Mouse (Mus musculus) limb, embryonic 14.5 days (tissue): ENCODE data around the gene Gstp1. TPM values are rescaled to one million over a fixed set of nuclear protein-coding genes. Genes with fewer than 3 reads are reported as not detected.

Source experiments
- ATAC-seq: fragments of 200-750 bp; cut with Nextera tagmentation; 2 replicates; pipeline ENCODE4 v1.8.0; 2017; ENCODE audit warnings: low read depth, moderate number of reproducible peaks, moderate TSS enrichment; ENCODE audit not compliant: low FRiP score
- DNase-seq: peaks from one replicate; pipeline ENCODE4 v3.0.0-alpha.2; 2015; ENCODE audit warnings: low spot score
- H3K27ac ChIP-seq: fragments of 300-500 bp; sonication (generic); replicated peaks from 2 replicates; pipeline ENCODE4 v1.5.1; 2014; ENCODE audit warnings: low read depth, mild to moderate bottlenecking, low read length, moderate library complexity, mixed read lengths
- H3K27me3 ChIP-seq: fragments of 300-500 bp; sonication (generic); 2 replicates; pipeline ENCODE4 v1.6.1; 2014; ENCODE audit warnings: low read length, mixed read lengths; ENCODE audit not compliant: control insufficient read depth, insufficient read depth
- H3K36me3 ChIP-seq: fragments of 300-500 bp; sonication (generic); 2 replicates; pipeline ENCODE4 v1.6.1; 2014; ENCODE audit warnings: mild to moderate bottlenecking, low read length, moderate library complexity, mixed read lengths; ENCODE audit not compliant: control insufficient read depth, insufficient read depth
- H3K4me1 ChIP-seq: fragments of 300-500 bp; sonication (generic); 2 replicates; pipeline ENCODE4 v1.6.1; 2014; ENCODE audit warnings: antibody characterized with exemption, low read length, mixed read lengths; ENCODE audit not compliant: control insufficient read depth, insufficient read depth
- H3K4me2 ChIP-seq: fragments of 300-500 bp; sonication (generic); replicated peaks from 2 replicates; pipeline ENCODE4 v1.6.1; 2014; ENCODE audit warnings: low read depth, mild to moderate bottlenecking, low read length, moderate library complexity; ENCODE audit not compliant: severe bottlenecking
- H3K4me3 ChIP-seq: fragments of 300-500 bp; sonication (generic); replicated peaks from 2 replicates; pipeline ENCODE4 v1.5.1; 2014; ENCODE audit warnings: low read length
- H3K9ac ChIP-seq: fragments of 300-500 bp; sonication (generic); 2 replicates; pipeline ENCODE4 v1.6.1; 2014; ENCODE audit warnings: mild to moderate bottlenecking, low read depth, low read length, moderate library complexity; ENCODE audit not compliant: severe bottlenecking
- H3K9me3 ChIP-seq: fragments of 300-500 bp; sonication (generic); 2 replicates; pipeline ENCODE4 v1.6.1; 2016; ENCODE audit warnings: low read length; ENCODE audit not compliant: control insufficient read depth
- POLR2A ChIP-seq: fragments of 200-500 bp; IDR thresholded peaks from 2 replicates; pipeline ENCODE4 v1.8.0; 2012; ENCODE audit warnings: inconsistent platforms, mild to moderate bottlenecking, moderate library complexity, borderline replicate concordance; ENCODE audit not compliant: insufficient read depth, insufficient read length; ENCODE audit errors: extremely low read depth
- WGBS: fragments of 180-500 bp; shearing (Covaris S2); extraction: QIAGEN DNeasy Blood & Tissue Kit; methylation state at CpG from one replicate; pipeline ENCODE4 v1.1.7; 2014; 5-methylcytosine and 5-hydroxymethylcytosine counted together
- polyA plus RNA-seq, 2 experiments: library from polyadenylated mRNA; depleted of rRNA in 1 of 2; stranded (reverse) in 1 of 2; unstranded in 1 of 2; fragments of >200 nt; fragmentation: Nextera tagmentation in 1 of 2; extraction: Ambion mirVana in 1 of 2; gene quantifications; 2 replicates each; pipeline versions ENCODE4 v1.2.1 to v1.2.3; 2012 to 2014

Gstp1 gene
- polyA plus RNA-seq, 2 experiments = 291 to 508 TPM

DNA sequence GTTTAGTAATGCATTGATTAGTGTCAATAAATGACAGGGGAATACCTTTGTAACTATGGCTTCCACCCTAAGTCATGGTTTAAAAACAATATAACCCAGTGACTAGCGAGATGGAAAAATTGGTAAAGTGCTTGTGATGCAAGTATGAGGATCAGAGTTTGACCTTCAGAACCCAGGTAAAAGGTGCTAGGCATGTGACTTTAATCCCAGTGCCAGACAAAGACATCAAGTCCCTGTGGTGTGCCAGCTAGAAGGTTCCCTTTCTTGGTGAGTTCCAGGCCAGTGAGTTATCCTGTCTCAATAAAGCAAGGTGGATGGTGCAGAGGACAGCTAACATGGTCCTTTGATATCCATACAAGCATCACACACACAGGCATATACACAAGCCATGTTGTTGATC is 37.7 kb upstream of the Gstp1 start:
- H3K27ac ChIP-seq = no peak overlapping the region
- DNase-seq = no peak
- no peak overlapping the region for H3K4me2 ChIP-seq
- H3K4me3 ChIP-seq = no peak overlapping the region
- H3K9me3 ChIP-seq = no peaks in the 10 kb centered on the region
- TF ChIP-seq POLR2A = no peak
- H3K36me3 ChIP-seq = no peaks in the 10 kb centered on the region
- H3K27me3 ChIP-seq = no peaks in the 10 kb centered on the region
- no peak for ATAC-seq
- 93% methylated on average over 1 of the region's 1 CpGs for WGBS
- H3K4me1 ChIP-seq = no peaks in the 10 kb centered on the region
- no peak overlapping the region for H3K9ac ChIP-seq

- H3K36me3 ChIP-seq = no peaks in the 10 kb centered on the region
- H3K4me1 ChIP-seq = no peaks in the 10 kb centered on the region
- H3K9ac ChIP-seq = 0 out of 2 replicates have a peak overlapping the region, but pooled peaks have one; percentile 4
- DNase-seq (no peak), ATAC-seq (no peak)
- no peak overlapping the region for H3K4me3 ChIP-seq
- TF ChIP-seq POLR2A = no peak
- no peaks in the 10 kb centered on the region for H3K9me3 ChIP-seq
- 64% methylated on average over 6 of the region's 6 CpGs for WGBS
- no peaks in the 10 kb centered on the region for H3K27me3 ChIP-seq
- H3K27ac ChIP-seq = no peak overlapping the region
- no peak overlapping the region for H3K4me2 ChIP-seq
These were observed 35.1 kb upstream of the Gstp1 start for GRCm38 (mm10) chr19:4072706-4073424.

GRCm38 (mm10) chr19:4071406-4071805 is 33.6 kb upstream of the Gstp1 start:
- Histone ChIP-seq H3K9me3 (no peaks in the 10 kb centered on the region), H3K36me3 (no peaks in the 10 kb centered on the region), H3K4me1 (no peaks in the 10 kb centered on the region), H3K27me3 (no peaks in the 10 kb centered on the region), H3K27ac (no peak overlapping the region), H3K4me3 (no peak overlapping the region), H3K9ac (no peak overlapping the region), H3K4me2 (no peak overlapping the region)
- 85% methylated on average over 6 of the region's 6 CpGs for WGBS
- no peak for DNase-seq
- no peak for ATAC-seq
- no peak for TF ChIP-seq POLR2A

GRCm38 (mm10) chr19:4070756-4071155 is 33.0 kb upstream of the Gstp1 start:
- H3K9ac ChIP-seq = no peak overlapping the region
- no peak for TF ChIP-seq POLR2A
- DNase-seq (no peak), ATAC-seq (no peak)
- H3K4me1 ChIP-seq = no peaks in the 10 kb centered on the region
- no peaks in the 10 kb centered on the region for H3K9me3 ChIP-seq
- no peak overlapping the region for H3K27ac ChIP-seq
- WGBS = 83% methylated on average over 8 of the region's 8 CpGs
- no peaks in the 10 kb centered on the region for H3K27me3 ChIP-seq
- no peak overlapping the region for H3K4me2 ChIP-seq
- H3K36me3 ChIP-seq = no peaks in the 10 kb centered on the region
- no peak overlapping the region for H3K4me3 ChIP-seq

DNA sequence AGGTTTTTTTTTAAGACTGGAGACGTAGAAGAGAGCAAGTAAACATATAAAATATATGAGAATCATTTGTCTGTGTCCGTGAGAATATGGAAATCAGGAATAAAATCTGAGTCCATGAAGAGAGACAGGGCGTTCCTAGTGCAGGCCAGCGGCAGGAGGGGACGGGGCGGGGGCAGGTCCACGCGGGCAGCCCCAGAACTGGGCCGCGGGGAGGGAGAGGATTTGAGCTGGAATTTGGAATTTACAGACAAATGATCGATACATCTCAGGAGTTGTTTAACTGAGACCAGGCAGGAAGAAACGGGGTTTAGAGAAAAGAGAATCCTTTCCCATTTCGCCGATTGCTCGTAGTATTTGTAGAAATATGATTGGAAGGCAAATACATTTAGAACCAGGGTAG is 32.5 kb upstream of the Gstp1 start:
- Histone ChIP-seq H3K27ac (no peak overlapping the region), H3K36me3 (no peaks in the 10 kb centered on the region), H3K9me3 (no peaks in the 10 kb centered on the region), H3K27me3 (no peaks in the 10 kb centered on the region), H3K4me2 (no peak overlapping the region), H3K9ac (no peak overlapping the region), H3K4me3 (no peak overlapping the region), H3K4me1 (no peaks in the 10 kb centered on the region)
- ATAC-seq (no peak), DNase-seq (no peak)
- WGBS = 78% methylated on average over 15 of the region's 15 CpGs
- no peak for TF ChIP-seq POLR2A
